Mouse (Mus musculus): ENCODE results near the gene Gm20388.

- TF ChIP-seq CTCF (IDR thresholded peaks at IDR 0.05; ENCODE audit: control insufficient read depth, insufficient read depth, low read length) (no peak), POLR2A (IDR thresholded peaks at IDR 0.05; ENCODE audit: borderline replicate concordance, control insufficient read depth, low read depth, low read length) (no peak)
Observed at GRCm38 (mm10) chr8:123064072-123064471, 3153.4 kb downstream of the Gm20388 start.

All from bone marrow, adult 2 months (tissue).